8 mouse cellular contexts compared by ENCODE assay signal in the genomic region with DNA sequence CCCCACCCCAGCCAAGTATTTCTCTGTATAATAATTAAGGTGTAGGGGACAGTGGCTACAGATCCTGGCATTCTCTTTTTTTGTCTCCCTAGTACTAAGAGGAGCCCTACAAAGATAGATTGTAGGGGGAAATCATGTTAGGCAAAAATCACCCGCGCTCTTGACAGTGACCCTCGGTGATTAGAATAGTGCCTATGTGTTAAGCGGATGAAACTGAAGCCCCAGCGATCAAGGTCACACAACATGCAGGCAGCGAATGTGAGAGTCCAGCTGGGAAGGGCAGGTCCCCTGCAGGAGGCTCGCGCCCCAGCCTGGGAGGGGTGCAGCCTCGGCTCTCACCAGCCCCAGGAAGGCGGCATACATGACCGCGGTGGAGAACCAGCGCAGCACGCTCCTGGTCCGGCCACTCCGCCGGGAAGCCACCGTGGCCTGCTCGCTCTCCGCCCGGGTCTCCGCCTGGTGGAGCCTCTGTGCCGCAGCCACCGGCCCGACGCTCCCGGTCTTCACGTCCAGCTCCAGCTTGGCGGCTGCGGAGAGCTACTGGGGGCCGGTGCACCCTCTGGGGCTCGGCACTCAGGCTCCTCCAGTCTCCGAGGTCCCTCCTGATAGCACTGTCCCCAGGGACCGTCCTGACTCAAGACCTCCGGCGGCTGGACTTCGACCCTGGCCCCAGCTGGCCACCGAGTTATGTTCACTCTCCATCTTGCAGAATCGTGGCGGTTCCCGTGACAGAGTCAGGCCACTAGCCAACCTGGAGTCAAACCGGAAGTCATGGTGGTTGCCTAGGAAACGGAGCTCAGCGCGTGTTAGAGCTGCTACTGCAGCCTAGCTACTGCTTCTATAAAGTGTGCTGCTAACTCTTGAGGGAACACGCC. TPM values are rescaled to one million over a fixed set of nuclear protein-coding genes. Genes with fewer than 3 reads are reported as not detected.
DNase-seq lines count a peak whose midpoint lies in the region; ATAC-seq and TF ChIP-seq lines count a peak whose summit lies in the region.

Gene Mfsd4b1 (minus strand): TSS at position 715 of the 875 bp plus-strand sequence.

- under 1% methylated on average over 46 of the region's 46 CpGs for WGBS in lung, embryonic 14.5 days
- WGBS in olfactory bulb, adult 2 months: under 1% methylated on average over 46 of the region's 46 CpGs
- WGBS in thymus, adult 2 months: 4% methylated on average over 46 of the region's 46 CpGs

- H3K27me3 ChIP-seq in lung, embryonic 14.5 days (ENCODE audit: insufficient read depth, low read length): peaks cover 6% of the 10 kb centered on the region; the same call in 1 of the 2 replicates
- no peaks in the 10 kb centered on the region for H3K27me3 ChIP-seq in thymus, adult 2 months (ENCODE audit: control insufficient read depth, insufficient read depth, low read length)

- TF ChIP-seq CTCF in lung, embryonic 14.5 days (IDR thresholded peaks at IDR 0.05; ENCODE audit: low read depth): peak; percentile 43
- TF ChIP-seq CTCF in olfactory bulb, adult 2 months (IDR thresholded peaks at IDR 0.05; ENCODE audit: insufficient read depth, low read depth, low read length): no peak
- peak; percentile 49; the same call in 1 of the 2 replicates for TF ChIP-seq CTCF in thymus, adult 2 months (IDR thresholded peaks at IDR 0.05; ENCODE audit: borderline replicate concordance, control insufficient read depth, extremely low read depth, insufficient read depth, low read length, poor library complexity)

- no peaks in the 10 kb centered on the region for H3K4me1 ChIP-seq in ES-E14 (ENCODE audit: control insufficient read depth in 2 of 2, insufficient read depth in 2 of 2, low read length in 2 of 2, poor library complexity in 1 of 2)
- 0 out of 2 replicates have a peak, but pooled peaks cover 2% of the 10 kb centered on the region for H3K4me1 ChIP-seq in lung, embryonic 14.5 days (ENCODE audit: insufficient read depth)
- H3K4me1 ChIP-seq in olfactory bulb, adult 2 months (ENCODE audit: control insufficient read depth, insufficient read depth, low read length): peaks cover 9% of the 10 kb centered on the region
- peaks cover 9% of the 10 kb centered on the region for H3K4me1 ChIP-seq in thymus, adult 2 months (replicated peaks; ENCODE audit: control insufficient read depth, insufficient read depth, low read length)

- no peaks in the 10 kb centered on the region for H3K36me3 ChIP-seq in ES-E14 (ENCODE audit: control insufficient read depth, insufficient read depth, low read length, poor library complexity, severe bottlenecking)
- no peaks in the 10 kb centered on the region for H3K36me3 ChIP-seq in lung, embryonic 14.5 days (ENCODE audit: insufficient read depth)
- H3K36me3 ChIP-seq in thymus, adult 2 months (ENCODE audit: control insufficient read depth, insufficient read depth, low read length): no peaks in the 10 kb centered on the region

- H3K27ac ChIP-seq in ES-E14 (ENCODE audit: insufficient read depth, low read depth, low read length, poor library complexity, severe bottlenecking): no peak within 1 kb of the TSS
- H3K27ac ChIP-seq in lung, embryonic 14.5 days (ENCODE audit: low read depth): peak within 1 kb of the TSS; percentile 48; the same call in 1 of the 2 replicates
- H3K27ac ChIP-seq in olfactory bulb, adult 2 months (ENCODE audit: insufficient read depth, low read depth, low read length): peak within 1 kb of the TSS; percentile 70
- H3K27ac ChIP-seq in thymus, adult 2 months (ENCODE audit: control insufficient read depth, insufficient read depth, low read length): no peak within 1 kb of the TSS

- H3K4me3 ChIP-seq in ES-E14 (ENCODE audit: insufficient read depth in 1 of 2, low read depth in 1 of 2, low read length in 2 of 2, poor library complexity in 1 of 2, severe bottlenecking in 1 of 2): peak within 1 kb of the TSS; percentile 63 to 72
- H3K4me3 ChIP-seq in lung, embryonic 14.5 days (ENCODE audit: low read depth, low read length): peak within 1 kb of the TSS; percentile 57
- peak within 1 kb of the TSS; percentile 57 for H3K4me3 ChIP-seq in olfactory bulb, adult 2 months (ENCODE audit: insufficient read depth, low read depth, low read length)
- H3K4me3 ChIP-seq in thymus, adult 2 months (ENCODE audit: control insufficient read depth, insufficient read depth, low read length): peak within 1 kb of the TSS; percentile 54

- peak; percentile 59 for TF ChIP-seq POLR2A in olfactory bulb, adult 2 months (IDR thresholded peaks at IDR 0.05; ENCODE audit: insufficient read depth, low read depth, low read length)
- no peak for TF ChIP-seq POLR2A in thymus, adult 2 months (IDR thresholded peaks at IDR 0.05; ENCODE audit: control insufficient read depth, extremely low read depth, insufficient read depth, low read length, poor library complexity)

- peak; percentile 69 for DNase-seq in ES-E14 (ENCODE audit: low read depth, low spot score)
- DNase-seq in cerebellum, adult 8-10 months: peak; percentile 84
- DNase-seq in forelimb bud, embryonic 11.5 days (ENCODE audit: low read depth, low spot score): peak; percentile 92
- peak; percentile 91 for DNase-seq in layer of hippocampus, adult 8-10 months (ENCODE audit: low spot score in 2 of 2)
- peak; percentile 96 for DNase-seq in lung, embryonic 14.5 days
- peak; percentile 81 for DNase-seq in thymus, adult 2 months

- peak within 1 kb of the TSS; percentile 34 for H3K9ac ChIP-seq in ES-E14 (ENCODE audit: insufficient read depth, low read depth, low read length, poor library complexity, severe bottlenecking)
- peak within 1 kb of the TSS; percentile 55 for H3K9ac ChIP-seq in lung, embryonic 14.5 days

- no peaks in the 10 kb centered on the region for H3K9me3 ChIP-seq in ES-E14 (ENCODE audit: control insufficient read depth, insufficient read depth, low read depth, low read length)
- no peaks in the 10 kb centered on the region for H3K9me3 ChIP-seq in lung, embryonic 14.5 days (ENCODE audit: low read depth, low read length)

- in situ Hi-C loops in ES-E14 (cut with MboI; ENCODE audit: low sequenced_read_pairs in 2 of 2, unreplicated experiment in 2 of 2): no loop called here

- peak; percentile 97 to 98 for ATAC-seq in hematopoietic stem cell, adult 5-6 weeks (replicated peaks in 1 of 2; ENCODE audit: insufficient read depth in 1 of 2, low FRiP score in 2 of 2, low TSS enrichment in 1 of 2, low read depth in 1 of 2, poor library complexity in 2 of 2, severe bottlenecking in 2 of 2)
- peak; percentile 95 for ATAC-seq in lung, embryonic 14.5 days (ENCODE audit: insufficient read depth)

- peak within 1 kb of the TSS; percentile 97 for H3K4me2 ChIP-seq in lung, embryonic 14.5 days

TF ChIP-seq in ES-E14, 5 proteins besides CTCF, POLR2A, EP300 and RAD21:
- TF ChIP-seq ZC3H11A (IDR thresholded peaks at IDR 0.05; ENCODE audit: borderline replicate concordance, low read depth, low read length) (no peak), MAFK (IDR thresholded peaks at IDR 0.05; ENCODE audit: insufficient read depth, low read depth, low read length) (no peak), CHD2 (IDR thresholded peaks at IDR 0.05; ENCODE audit: low read depth, low read length) (no peak), ZNF384 (IDR thresholded peaks at IDR 0.05; ENCODE audit: low read depth, low read length) (no peak), HCFC1 (IDR thresholded peaks at IDR 0.05; ENCODE audit: borderline replicate concordance, insufficient read depth, low read length) (no peak)

RNA-seq across cellular contexts. Expression of gene Mfsd4b1, which starts in this region (rescaled TPM):
- 0.09 TPM in 1 of 2 replicates, not detected in the other for total RNA-seq in ES-E14 (2012; rRNA removed)
- not detected in 2 replicates for total RNA-seq in hematopoietic stem cell, adult 5-6 weeks (2017)
- total RNA-seq in layer of hippocampus, adult 8-10 months (2022): 1 to 10 TPM in 2 of 4 experiments, under 1 TPM in 2; 0.50 to 1.9 (median 1.0) TPM
- polyA plus RNA-seq in lung, embryonic 14.5 days (2014; fragmentation: Nextera tagmentation; extraction: Ambion mirVana): not detected in 2 replicates
- polyA plus RNA-seq in olfactory bulb, adult 2 months (2012; ENCODE audit: insufficient read depth, insufficient read length, low replicate concordance, missing spikeins): not detected in 2 replicates
- 0.96 and 1.4 TPM in 2 replicates for polyA plus RNA-seq in thymus, adult 2 months (2012; rRNA removed)

Comparison
In these comparisons a context has a peak if more than half of its experiments do, and no peak if none do; other contexts are left out.
1. Peak in DNase-seq, H3K4me3 ChIP-seq and H3K9ac ChIP-seq in ES-E14; RNA of the gene not detected or under 1 TPM.
2. Peak in ATAC-seq in hematopoietic stem cell, adult 5-6 weeks; RNA of the gene not detected or under 1 TPM.
3. Peak in DNase-seq, ATAC-seq, H3K4me3 ChIP-seq, H3K27ac ChIP-seq, H3K9ac ChIP-seq and H3K4me2 ChIP-seq in lung, embryonic 14.5 days; RNA of the gene not detected or under 1 TPM.